Mouse (Mus musculus) lung, adult 2 months (tissue): ENCODE data around the gene Serinc4.

ENCODE experiments used
- CTCF ChIP-seq: fragments of 200-500 bp; IDR thresholded peaks from 2 replicates; pipeline ENCODE4 v1.5.1; 2011; ENCODE audit warnings: mild to moderate bottlenecking, low read length, control low read depth; ENCODE audit not compliant: insufficient read depth
- POLR2A ChIP-seq: fragments of 200-500 bp; IDR thresholded peaks from 2 replicates; pipeline ENCODE4 v1.6.1; 2011; ENCODE audit warnings: low read depth, mild to moderate bottlenecking, control low read depth, low read length, borderline replicate concordance; ENCODE audit errors: extremely low read depth

GRCm38 (mm10) chr2:121414139-121414685 lies 42.4 kb downstream of the Serinc4 start:
- TF ChIP-seq POLR2A (no peak; the same call in 1 of the 2 replicates), CTCF (no peak)
